Mouse (Mus musculus): ENCODE data around the gene Arl15. TPM values are rescaled to one million over a fixed set of nuclear protein-coding genes. Genes with fewer than 3 reads are reported as not detected.

Gene Arl15
- polyA plus RNA-seq, 1 experiment from 2014 or later: 10.6 TPM

DNA sequence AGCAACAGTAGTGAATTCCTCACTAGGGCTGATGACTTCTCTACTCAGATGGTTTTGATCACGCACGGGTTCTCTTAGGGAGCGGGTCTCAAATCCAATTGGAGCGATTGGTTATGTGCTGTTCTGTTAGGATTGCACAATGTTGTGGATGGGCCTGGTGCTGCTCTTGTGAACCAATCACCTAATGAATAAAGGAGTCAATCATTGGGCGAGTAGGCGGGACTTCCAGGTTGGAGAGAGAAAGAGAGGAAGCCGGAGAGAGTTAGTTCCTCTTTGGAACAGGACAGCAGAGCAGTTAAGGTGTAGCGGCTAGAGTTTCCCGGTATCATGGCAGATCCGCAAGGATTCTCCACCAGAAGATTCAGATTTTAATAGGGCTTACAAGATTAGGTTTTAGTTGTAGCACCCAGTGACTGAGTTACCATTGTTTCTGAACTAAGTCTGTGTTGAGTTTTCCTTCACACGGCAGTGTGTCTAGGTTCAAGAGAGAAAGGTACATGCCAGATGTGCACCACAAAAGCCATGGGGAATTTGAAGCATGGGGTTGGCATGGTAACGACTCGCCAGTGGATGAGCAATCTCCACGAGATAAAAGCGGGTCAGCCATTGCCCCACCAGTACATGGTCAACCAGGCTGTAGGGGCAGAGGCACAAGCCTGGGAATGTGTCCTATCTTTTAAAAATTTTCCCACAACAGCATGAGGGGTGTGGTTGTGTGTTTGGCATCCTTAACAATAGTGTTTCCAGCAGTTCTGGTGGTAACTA, 408.7 kb downstream of the Arl15 start:
- WGBS: 86% methylated on average over 15 of the region's 15 CpGs
- no peak overlapping the region for H3K4me2 ChIP-seq (ENCODE audit: low read depth, low read length)
- no peaks in the 10 kb centered on the region for H3K36me3 ChIP-seq (ENCODE audit: control insufficient read depth, insufficient read depth, low read length)
- H3K27me3 ChIP-seq (ENCODE audit: control insufficient read depth, insufficient read depth, low read depth, low read length): no peaks in the 10 kb centered on the region
- H3K9me3 ChIP-seq (ENCODE audit: control insufficient read depth, low read length): no peaks in the 10 kb centered on the region
- no peaks in the 10 kb centered on the region for H3K4me1 ChIP-seq (replicated peaks; ENCODE audit: control insufficient read depth, insufficient read depth, low read length)
- ATAC-seq (ENCODE audit: low read depth): no peak
- H3K9ac ChIP-seq (ENCODE audit: low read length): no peak overlapping the region
- no peak overlapping the region for H3K27ac ChIP-seq (ENCODE audit: low read length)
- no peak overlapping the region for H3K4me3 ChIP-seq (ENCODE audit: low read length)

Other genes starting within 250 kb of the Arl15 start
- 14.8 and 15.3 TPM in 2 replicates for gene Snx18, start 175.9 kb upstream of the Arl15 start, polyA plus RNA-seq (2015; fragmentation: Nextera tagmentation; extraction: Ambion mirVana)
- gene Hspb3, start 130.8 kb upstream of the Arl15 start, polyA plus RNA-seq (2015; fragmentation: Nextera tagmentation; extraction: Ambion mirVana): 2.3 and 2.9 TPM in 2 replicates

Data from lung, embryonic 16.5 days (tissue).